Mouse (Mus musculus): ENCODE results near the gene Skint9.
"Not testable (repeated sequence)": the region's sequence is repeated elsewhere in the genome, so short reads cannot be mapped to it uniquely, and the experiment has no call there.

Skint9 gene

GRCm38 (mm10) chr4:112433885-112434284 lies at the start of gene Skint9:
Gene Skint9, minus strand, starts transcription at chr4:112433985.
- no peak for DNase-seq

GRCm38 (mm10) chr4:112432685-112433084 lies 1.1 kb downstream of the Skint9 start:
- DNase-seq = no peak

DNA sequence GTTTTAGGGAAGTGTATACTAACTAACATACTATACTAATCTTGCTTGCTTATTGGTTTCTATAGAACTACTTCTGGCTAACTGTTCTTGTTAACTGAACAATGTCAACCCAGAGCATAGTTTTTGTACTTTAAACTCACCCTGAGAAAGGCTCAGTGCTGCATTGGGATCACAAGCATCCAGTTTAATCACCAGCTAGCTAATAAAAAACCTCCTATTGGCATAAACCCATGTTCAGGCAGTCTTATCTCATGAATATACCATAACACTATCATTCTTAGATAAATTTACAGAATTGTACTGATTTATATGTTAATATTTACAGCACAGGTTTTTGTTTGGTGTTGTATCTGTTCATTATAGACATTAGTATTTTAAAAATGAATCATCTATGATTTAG lies 1.6 kb downstream of the Skint9 start:
- no peak for DNase-seq

GRCm38 (mm10) chr4:112349111-112349510 lies 84.7 kb downstream of the Skint9 start:
- not testable (repeated sequence) for DNase-seq

Measured in thymus, postnatal 4 days (tissue).